Mouse (Mus musculus): ENCODE measurements around the gene Tbc1d1. TPM values are rescaled to one million over a fixed set of nuclear protein-coding genes. Genes with fewer than 3 reads are reported as not detected.
"Not testable (repeated sequence)": the region's sequence is repeated elsewhere in the genome, so short reads cannot be mapped to it uniquely, and the experiment has no call there.

The Tbc1d1 gene
- polyA plus RNA-seq, 1 experiment = 41.8 TPM

DNA sequence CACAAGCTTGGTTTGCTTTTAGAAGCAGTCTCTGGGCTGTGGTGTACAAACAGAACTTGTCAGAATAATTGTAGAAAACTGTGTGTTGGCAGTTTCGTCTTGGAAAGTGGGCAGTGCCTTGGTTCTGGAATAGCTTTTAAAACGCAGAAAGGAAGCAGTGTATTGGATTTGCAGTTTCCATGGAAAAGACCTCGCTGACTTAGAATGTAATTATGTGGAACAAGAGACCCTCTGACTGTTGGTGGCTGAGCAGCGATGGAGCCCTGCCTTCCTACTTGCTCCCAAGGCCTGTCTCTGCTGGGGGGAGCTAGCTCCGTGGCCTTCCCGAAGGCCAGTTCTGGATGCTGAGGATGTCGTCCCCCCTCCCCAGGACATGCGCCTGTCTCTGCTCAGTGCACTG, 168.8 kb downstream of the Tbc1d1 start:
- Histone ChIP-seq H3K27me3 (ENCODE audit: control insufficient read depth, insufficient read depth, insufficient read length) (no peaks in the 10 kb centered on the region), H3K4me3 (no peak overlapping the region), H3K79me2 (ENCODE audit: control insufficient read depth, insufficient read depth) (no peaks in the 10 kb centered on the region), H3K36me3 (ENCODE audit: control insufficient read depth, insufficient read depth) (peaks cover 5% of the 10 kb centered on the region), H3ac (ENCODE audit: control insufficient read depth, insufficient read length) (no peak overlapping the region), H3K4me2 (ENCODE audit: low read depth) (no peak overlapping the region)
- TF ChIP-seq MAX (IDR thresholded peaks at IDR 0.05; ENCODE audit: low read depth) (no peak), CEBPB (IDR thresholded peaks at IDR 0.05; ENCODE audit: insufficient read depth, poor library complexity, severe bottlenecking) (no peak), TCF12 (IDR thresholded peaks at IDR 0.05; ENCODE audit: insufficient read depth, poor library complexity, severe bottlenecking) (no peak), USF1 (IDR thresholded peaks at IDR 0.05; ENCODE audit: low read depth) (no peak), MYOD1 (IDR thresholded peaks at IDR 0.05; ENCODE audit: control insufficient read depth in 1 of 3, insufficient read length in 2 of 3, low read depth in 2 of 3) (no peak)

DNA sequence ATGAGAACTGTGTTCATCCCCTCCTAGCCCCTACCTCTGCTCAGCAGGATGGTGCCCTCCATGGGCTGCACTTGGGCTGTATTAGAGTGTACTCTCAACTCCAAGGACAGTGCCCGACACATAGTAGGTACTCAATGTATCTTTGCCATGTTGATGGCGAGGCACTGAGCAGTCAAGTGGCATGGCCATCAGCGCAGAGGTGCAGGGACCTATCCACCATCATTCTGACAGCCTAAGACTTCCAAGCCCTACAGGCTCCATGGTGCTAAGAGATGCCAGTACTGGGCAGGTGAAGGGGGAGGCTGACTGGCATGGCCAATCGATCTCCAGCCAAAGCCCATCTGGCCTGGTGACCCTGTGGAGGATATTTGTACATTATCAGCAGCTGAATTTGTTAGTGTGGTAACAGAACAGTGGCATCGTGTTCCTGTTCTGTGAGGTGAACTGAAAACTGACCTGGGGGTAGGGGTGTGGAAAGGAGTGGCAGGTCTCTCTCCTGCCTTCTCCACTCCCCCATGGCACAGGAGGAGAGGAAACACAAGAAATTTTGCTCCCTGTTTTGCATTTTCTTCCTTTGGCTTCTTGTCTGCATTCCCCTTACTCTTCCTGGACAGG, 169.7 kb downstream of the Tbc1d1 start:
- no peaks in the 10 kb centered on the region for H3K27me3 ChIP-seq (ENCODE audit: control insufficient read depth, insufficient read depth, insufficient read length)

DNA sequence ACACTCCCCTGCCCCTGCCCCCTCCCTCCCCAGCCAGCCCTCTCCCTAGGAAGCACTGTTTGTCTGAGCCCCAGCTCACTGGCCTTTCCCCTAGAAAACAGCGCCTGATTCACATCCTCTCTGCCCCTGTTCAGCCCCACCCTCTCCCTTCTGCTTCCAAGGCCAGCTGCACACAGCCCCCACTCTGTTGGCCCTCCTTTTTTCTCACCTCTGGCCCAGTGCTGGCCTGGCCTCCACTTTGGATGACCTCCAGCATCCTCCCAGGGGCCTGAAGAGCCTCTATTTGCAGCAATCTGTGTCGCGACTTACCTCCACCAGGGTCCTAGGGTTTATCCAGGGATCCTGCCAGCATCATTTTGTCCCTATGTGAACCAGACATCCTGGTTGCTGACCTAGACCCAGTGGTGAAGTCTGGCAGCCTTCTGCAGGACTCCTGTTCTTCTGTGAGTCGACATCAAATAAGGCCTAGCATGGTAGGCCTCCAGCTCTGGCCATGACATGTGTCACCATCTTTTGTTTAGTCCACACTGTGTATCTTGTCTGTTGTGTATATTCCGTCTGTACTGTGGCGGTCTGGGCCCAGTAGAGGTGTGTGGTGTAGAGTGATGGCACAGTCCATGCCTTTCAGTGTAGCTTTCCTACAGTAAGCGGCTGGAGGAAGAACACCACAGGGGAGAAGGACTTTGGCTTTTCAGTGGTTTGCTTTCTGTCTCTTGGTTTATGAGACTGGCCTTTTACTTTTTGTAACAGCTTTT, 170.5 kb downstream of the Tbc1d1 start:
- H3K27me3 ChIP-seq (ENCODE audit: control insufficient read depth, insufficient read depth, insufficient read length) = no peaks in the 10 kb centered on the region
- TF ChIP-seq MYOG (IDR thresholded peaks at IDR 0.05; ENCODE audit: control insufficient read depth in 1 of 3, insufficient read depth in 1 of 3, insufficient read length in 2 of 3, low read depth in 2 of 3) = peak in 1 of 3 experiments; percentile 37
- no peak for TF ChIP-seq E2F4 (IDR thresholded peaks at IDR 0.05; ENCODE audit: insufficient read depth)
- peak in 2 of 3 experiments; percentile 20 to 65 for TF ChIP-seq MYOD1 (IDR thresholded peaks at IDR 0.05; ENCODE audit: control insufficient read depth in 1 of 3, insufficient read length in 2 of 3, low read depth in 2 of 3)
- no peak overlapping the region for H3ac ChIP-seq (ENCODE audit: control insufficient read depth, insufficient read length)
- H3K4me3 ChIP-seq = no peak overlapping the region
- H3K79me2 ChIP-seq (ENCODE audit: control insufficient read depth, insufficient read depth) = no peaks in the 10 kb centered on the region
- H3K4me2 ChIP-seq (ENCODE audit: low read depth) = no peak overlapping the region
- peaks cover 5% of the 10 kb centered on the region for H3K36me3 ChIP-seq (ENCODE audit: control insufficient read depth, insufficient read depth)

More for the DNA sequence above, 169.7 kb downstream of the Tbc1d1 start:
- Histone ChIP-seq H3K36me3 (ENCODE audit: control insufficient read depth, insufficient read depth) (peaks cover 5% of the 10 kb centered on the region), H3K4me2 (ENCODE audit: low read depth) (no peak overlapping the region), H3ac (ENCODE audit: control insufficient read depth, insufficient read length) (no peak overlapping the region), H3K79me2 (ENCODE audit: control insufficient read depth, insufficient read depth) (no peaks in the 10 kb centered on the region), H3K4me3 (no peak overlapping the region)
- no peak for TF ChIP-seq TCF12 (IDR thresholded peaks at IDR 0.05; ENCODE audit: insufficient read depth, poor library complexity, severe bottlenecking)

GRCm38 (mm10) chr5:64327212-64327902, 171.3 kb downstream of the Tbc1d1 start:
- H3K27me3 ChIP-seq (ENCODE audit: control insufficient read depth, insufficient read depth, insufficient read length) = no peaks in the 10 kb centered on the region
- TF ChIP-seq E2F4 (IDR thresholded peaks at IDR 0.05; ENCODE audit: insufficient read depth) (no peak), MYOG (IDR thresholded peaks at IDR 0.05; ENCODE audit: control insufficient read depth in 1 of 3, insufficient read depth in 1 of 3, insufficient read length in 2 of 3, low read depth in 2 of 3) (no peak), CEBPB (IDR thresholded peaks at IDR 0.05; ENCODE audit: insufficient read depth, poor library complexity, severe bottlenecking) (no peak), MAX (IDR thresholded peaks at IDR 0.05; ENCODE audit: low read depth) (no peak), USF1 (IDR thresholded peaks at IDR 0.05; ENCODE audit: low read depth) (no peak)
- H3K36me3 ChIP-seq (ENCODE audit: control insufficient read depth, insufficient read depth) = peaks cover 5% of the 10 kb centered on the region
- no peak overlapping the region for H3K4me3 ChIP-seq
- no peak overlapping the region for H3K4me2 ChIP-seq (ENCODE audit: low read depth)
- H3K79me2 ChIP-seq (ENCODE audit: control insufficient read depth, insufficient read depth) = no peaks in the 10 kb centered on the region
- H3ac ChIP-seq (ENCODE audit: control insufficient read depth, insufficient read length) = no peak overlapping the region

DNA sequence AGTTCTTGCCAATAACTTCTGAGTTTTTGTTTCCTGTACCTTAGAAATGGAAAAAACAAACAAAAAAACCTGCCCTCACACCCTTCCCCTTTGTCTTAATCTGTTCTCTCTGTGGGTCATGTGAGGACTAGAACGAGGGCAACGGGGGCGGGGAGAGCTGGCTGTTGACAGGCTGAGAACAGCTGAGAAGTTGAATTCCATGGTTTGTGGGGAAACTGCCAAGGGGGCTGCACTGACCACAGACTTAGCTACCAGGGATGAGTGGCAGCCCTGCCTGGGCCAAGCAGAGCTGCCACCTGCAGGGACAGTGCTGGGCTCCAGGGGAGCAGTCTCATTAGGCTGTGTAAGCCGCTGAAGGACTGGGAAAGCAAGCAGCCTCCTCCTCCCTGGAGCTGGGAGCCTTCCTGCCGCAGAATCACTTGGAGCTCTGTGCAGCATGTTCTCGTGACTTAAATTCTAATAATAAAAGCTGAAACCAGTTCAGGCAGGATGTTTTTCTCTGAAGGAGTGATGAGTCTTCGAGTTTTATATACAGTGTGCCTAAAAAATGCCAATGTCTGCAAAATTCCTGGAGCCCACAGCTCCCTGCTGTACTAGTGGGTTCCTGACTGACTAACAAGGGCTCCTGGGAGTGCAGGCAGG, 180.8 kb downstream of the Tbc1d1 start:
- H3K36me3 ChIP-seq (ENCODE audit: control insufficient read depth, insufficient read depth) = peaks cover 1% of the 10 kb centered on the region
- no peak overlapping the region for H3ac ChIP-seq (ENCODE audit: control insufficient read depth, insufficient read length)
- H3K4me2 ChIP-seq (ENCODE audit: low read depth) = peak overlapping the region; percentile 24
- H3K79me2 ChIP-seq (ENCODE audit: control insufficient read depth, insufficient read depth) = no peaks in the 10 kb centered on the region
- H3K4me3 ChIP-seq = no peak overlapping the region
- TF ChIP-seq CEBPB (IDR thresholded peaks at IDR 0.05; ENCODE audit: insufficient read depth, poor library complexity, severe bottlenecking) (no peak), TCF12 (IDR thresholded peaks at IDR 0.05; ENCODE audit: insufficient read depth, poor library complexity, severe bottlenecking) (peak; percentile 93), USF1 (IDR thresholded peaks at IDR 0.05; ENCODE audit: low read depth) (peak; percentile 80), MAX (IDR thresholded peaks at IDR 0.05; ENCODE audit: low read depth) (no peak), TCF3 (IDR thresholded peaks at IDR 0.05; ENCODE audit: insufficient read length, low read depth) (peak; percentile 74), MYOG (IDR thresholded peaks at IDR 0.05; ENCODE audit: control insufficient read depth in 1 of 3, insufficient read depth in 1 of 3, insufficient read length in 2 of 3, low read depth in 2 of 3) (peak; percentile 77 to 94 (median 85)), E2F4 (IDR thresholded peaks at IDR 0.05; ENCODE audit: insufficient read depth) (no peak), REST (IDR thresholded peaks at IDR 0.05; ENCODE audit: insufficient read depth, insufficient read length) (no peak), POLR2A (IDR thresholded peaks at IDR 0.05; ENCODE audit: insufficient read length, low read depth) (no peak), MYOD1 (IDR thresholded peaks at IDR 0.05; ENCODE audit: control insufficient read depth in 1 of 3, insufficient read length in 2 of 3, low read depth in 2 of 3) (peak; percentile 95 to 98 (median 96)), POLR2AphosphoS2 (IDR thresholded peaks at IDR 0.05; ENCODE audit: insufficient read length, low read depth) (peak; percentile 25), SRF (IDR thresholded peaks at IDR 0.05; ENCODE audit: control insufficient read depth, insufficient read length, low read depth) (no peak)
- no peaks in the 10 kb centered on the region for H3K27me3 ChIP-seq (ENCODE audit: control insufficient read depth, insufficient read depth, insufficient read length)

DNA sequence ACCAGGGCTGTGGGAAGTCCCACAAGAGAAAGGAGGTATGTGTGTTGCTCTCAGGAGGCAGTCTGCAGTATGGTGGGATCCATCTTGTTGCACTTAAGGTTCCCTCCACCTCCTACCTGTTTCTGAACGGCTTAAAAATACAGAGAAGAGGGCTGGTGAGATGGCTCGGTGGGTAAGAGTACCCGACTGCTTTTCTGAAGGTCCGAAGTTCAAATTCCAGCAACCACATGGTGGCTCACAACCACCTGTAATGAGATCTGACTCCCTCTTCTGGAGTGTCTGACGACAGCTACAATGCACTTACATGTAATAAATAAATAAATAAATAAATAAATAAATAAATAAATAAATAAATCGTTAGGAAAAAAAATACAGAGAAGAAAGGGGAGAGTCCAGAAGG, 182.7 kb downstream of the Tbc1d1 start:
- H3ac ChIP-seq (ENCODE audit: control insufficient read depth, insufficient read length); H3K4me3 ChIP-seq; H3K27me3 ChIP-seq (ENCODE audit: control insufficient read depth, insufficient read depth, insufficient read length); H3K79me2 ChIP-seq (ENCODE audit: control insufficient read depth, insufficient read depth); H3K4me2 ChIP-seq (ENCODE audit: low read depth); H3K36me3 ChIP-seq (ENCODE audit: control insufficient read depth, insufficient read depth): not testable (repeated sequence)

Data from myocyte (in vitro differentiated cells).